Mouse (Mus musculus): Measurements from ENCODE around the gene Efna1.

Efna1 gene

DNA sequence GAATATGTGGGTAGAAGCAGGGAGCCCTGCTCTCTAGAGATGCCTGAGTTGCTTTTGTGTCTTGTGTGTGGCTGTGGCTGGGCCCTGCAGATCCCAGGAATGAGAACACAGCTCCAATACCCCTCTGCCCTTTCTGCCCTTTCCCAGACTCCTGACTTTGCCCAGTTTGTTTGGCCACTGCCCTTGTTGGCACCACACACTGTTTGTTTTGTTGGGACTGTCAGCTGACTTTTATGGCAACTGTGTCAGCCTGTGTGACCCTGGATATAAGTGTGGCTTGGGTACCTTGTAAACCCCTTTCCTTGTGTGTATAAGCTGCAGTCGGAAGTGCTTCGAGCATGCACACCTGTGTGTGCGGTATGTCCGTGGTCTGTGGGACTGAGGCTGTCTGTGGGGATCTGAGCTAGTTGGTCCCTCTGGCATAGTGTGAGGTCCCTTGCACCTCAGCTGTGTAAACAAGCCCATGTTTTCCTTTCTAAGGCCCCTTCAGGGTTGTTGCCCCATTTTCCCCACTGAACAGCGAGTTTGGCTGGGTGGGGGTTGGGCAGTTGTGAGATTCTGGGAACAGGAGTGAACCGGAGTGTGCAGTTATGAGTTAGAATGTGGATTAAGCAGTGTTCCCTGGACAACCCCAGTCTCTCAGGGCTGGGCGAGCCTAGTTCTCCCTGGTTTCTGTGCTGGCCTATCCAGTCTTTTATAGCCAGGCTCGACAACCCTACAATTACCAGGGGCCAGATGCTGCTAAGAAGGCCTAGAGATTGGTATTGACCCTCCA is 24.8 kb upstream of the Efna1 start:
- no peak for DNase-seq (ENCODE audit: low spot score)

DNA sequence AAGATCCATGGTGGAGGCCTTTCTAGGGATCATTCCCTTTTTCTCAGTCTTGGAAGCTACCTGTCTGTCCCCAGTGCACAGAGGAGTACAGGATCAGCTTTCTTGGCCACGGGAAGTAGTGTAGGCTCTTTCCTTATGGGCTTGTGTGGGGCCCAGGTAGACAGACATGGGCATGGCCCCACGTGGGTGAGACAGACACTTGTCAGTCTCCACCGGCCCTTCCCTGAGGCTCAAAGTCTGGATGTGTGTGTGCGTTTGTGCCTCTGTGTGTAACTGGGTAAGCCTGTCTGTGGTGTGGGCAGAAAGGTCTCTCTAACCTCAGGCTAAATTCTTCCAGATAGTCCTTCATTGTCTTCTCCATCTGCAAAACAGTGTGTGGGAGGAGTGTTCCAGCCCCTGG is 24.2 kb upstream of the Efna1 start:
- no peak for DNase-seq (ENCODE audit: low spot score)

DNA sequence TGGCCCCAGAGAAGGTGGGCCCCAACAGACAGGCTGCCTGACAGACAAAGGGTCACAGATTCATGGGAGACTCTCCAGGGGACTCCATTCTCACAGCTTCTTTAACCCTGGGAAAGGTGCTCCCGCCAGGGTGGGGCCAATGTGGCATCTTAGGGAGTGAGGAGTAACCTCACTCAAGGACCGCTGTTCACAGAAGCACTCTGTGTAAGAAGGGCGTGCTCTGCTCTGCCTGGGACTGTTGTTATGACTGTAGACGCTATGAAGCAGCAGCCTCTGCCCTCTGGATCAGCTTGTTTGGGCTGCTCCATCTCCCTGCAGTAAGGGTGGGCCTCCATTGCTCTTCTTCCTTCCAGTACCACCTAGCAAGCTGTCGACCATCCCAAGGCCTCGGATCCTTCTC is 23.5 kb upstream of the Efna1 start:
- DNase-seq (ENCODE audit: low spot score) = no peak

DNA sequence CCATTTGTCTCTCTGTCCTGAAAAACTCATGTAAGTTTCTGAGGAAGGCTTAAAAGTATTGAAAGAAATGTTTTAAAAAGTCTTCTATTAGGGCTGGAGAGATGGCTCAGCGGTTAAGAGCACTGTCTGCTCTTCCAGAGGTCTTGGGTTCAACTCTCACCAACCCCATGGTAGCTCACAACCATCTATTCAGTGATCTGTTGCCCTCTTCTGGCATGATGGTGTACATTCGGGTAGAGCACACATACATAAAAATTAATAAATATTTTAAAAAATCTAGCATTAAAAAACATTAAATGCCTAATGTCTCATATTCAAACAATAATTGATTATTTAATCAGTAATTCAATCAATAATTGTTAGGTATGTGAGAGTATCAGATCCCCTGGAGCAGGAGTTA is 19.6 kb upstream of the Efna1 start:
- DNase-seq (ENCODE audit: low spot score) = no peak

DNA sequence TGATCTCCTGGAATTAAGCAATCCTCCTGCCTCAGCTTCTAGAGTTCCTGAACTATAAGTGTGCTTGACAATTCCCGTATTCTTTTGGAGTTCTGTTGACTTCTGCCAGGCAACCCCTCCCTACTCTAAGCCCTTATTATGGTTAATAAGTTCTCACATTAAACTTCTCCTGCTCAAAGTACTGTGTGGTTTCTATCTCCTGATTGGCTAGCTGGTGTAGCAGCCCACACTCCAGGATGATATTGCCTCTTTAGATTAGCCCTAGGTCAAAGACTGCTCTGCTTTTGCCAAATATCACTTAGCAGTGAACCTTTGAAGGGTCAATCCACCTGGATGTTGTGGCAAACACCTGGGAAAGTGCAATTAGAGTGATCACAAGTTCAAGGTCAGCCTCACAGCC is 19.1 kb upstream of the Efna1 start:
- no peak for DNase-seq (ENCODE audit: low spot score)

DNA sequence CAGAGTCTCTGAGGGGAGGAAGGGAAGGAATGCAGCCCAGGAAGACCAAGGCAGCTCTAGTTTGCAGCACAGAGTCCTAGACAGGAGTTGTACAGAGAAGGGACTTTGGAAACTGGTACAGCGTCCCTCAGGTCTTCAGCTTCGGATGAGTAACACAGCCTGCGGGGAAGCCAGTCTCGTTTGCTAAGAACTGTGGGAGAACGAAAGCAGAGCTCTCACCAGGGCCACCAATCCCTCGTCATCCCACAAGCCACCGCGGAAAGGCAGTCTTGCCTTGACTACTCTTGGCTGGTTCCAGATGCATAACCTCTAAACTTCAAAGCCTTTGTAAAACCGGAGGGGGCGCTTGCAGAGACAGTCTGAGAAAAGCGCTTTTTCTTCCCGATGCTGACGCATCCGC is 18.6 kb upstream of the Efna1 start:
- no peak for DNase-seq (ENCODE audit: low spot score)

DNA sequence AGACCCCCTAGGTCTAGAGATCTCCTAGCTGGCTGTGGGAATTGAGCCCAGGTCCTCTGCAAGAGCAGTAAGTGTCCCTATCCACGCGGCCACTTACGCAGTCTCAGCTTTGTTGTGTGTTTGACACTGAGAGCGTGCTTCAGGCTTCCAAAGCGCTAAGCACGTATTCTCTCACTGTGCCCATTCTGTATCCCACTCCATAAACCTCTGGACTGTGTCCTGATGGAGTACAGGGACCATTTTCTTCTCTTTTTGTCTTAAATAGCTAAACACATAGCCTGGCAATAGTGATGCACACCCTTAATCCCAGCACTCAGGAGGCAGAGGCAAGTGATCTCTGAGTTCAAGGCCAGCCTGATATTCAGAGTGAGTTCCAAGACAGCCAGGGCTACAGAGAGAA is 18.0 kb upstream of the Efna1 start:
- no peak for DNase-seq (ENCODE audit: low spot score)

DNA sequence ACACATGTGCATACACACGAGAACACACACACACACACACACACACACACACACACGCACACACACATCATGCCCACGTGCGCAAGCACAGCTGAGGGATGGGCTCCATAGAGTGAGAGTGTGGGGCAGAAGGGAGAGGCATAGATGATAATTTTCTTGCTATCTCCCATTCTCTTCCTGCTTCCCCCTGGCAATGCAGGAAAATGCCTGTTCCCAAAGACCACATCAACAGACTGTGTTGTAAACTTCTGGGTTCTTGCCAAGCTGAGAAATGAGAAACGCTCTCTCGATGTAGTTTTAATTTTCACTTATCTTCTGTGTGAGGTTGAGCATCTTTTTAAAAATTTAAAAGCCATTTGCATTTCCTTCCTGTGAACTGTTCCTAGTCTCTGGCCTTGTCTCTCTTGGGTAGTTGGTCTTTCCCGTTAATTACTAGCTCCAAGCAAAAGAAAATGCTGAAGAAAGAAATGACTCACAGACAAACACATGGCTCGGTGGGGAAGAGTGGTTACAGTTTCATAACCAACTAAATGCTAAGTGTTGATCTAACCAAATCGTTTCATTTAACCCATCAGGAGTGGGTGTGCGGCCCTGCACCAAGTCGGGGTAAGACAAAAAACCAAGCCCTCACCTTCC is 15.9 kb upstream of the Efna1 start:
- DNase-seq (ENCODE audit: low spot score) = no peak

DNA sequence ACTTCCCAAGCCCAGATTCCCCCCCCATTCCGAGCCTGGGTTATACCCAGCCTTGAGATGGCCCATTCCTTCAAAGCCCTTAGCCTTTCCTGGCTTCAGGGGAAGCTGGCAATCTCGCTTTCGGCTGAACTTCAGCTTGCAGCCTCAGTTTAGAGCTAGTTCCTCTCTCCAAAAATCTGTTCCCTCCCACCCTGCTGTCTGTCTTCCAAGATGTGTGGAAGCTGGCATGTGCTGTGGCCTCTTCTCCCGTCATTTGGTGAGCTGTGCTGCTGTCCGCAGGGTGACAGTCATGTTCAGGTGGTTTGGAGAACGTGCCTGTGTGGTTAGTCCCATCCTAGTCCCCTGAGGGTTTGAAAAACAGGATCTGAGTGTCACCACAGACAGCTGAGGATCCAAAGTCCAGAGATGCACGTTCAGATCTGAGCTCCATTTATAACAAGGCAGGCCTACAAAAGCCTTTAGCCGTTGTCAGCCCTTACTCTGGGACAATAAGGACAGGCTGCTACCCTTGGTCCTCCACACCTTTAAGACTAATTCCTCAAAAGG is 14.8 kb upstream of the Efna1 start:
- DNase-seq (ENCODE audit: low spot score) = no peak

DNA sequence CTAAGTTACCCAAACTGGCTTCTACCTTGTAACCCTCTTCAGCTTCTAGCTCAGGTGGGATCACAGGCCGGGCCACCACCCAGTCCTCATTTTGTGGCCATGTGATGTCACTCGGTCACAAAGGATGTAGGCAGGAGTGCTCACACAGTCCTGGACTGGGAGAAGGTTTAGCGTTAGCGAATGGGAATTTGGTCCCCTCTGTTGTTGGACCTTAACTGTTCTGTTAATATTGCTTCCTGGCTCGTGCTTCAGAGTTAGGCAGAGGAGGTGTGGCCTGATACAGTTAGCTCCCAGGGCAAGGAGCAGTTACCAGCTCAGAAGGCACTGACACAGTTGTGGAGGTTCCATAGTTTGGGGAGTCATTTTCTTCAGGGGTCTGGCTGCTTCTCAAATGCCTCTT is 13.3 kb upstream of the Efna1 start:
- DNase-seq (ENCODE audit: low spot score) = no peak

DNA sequence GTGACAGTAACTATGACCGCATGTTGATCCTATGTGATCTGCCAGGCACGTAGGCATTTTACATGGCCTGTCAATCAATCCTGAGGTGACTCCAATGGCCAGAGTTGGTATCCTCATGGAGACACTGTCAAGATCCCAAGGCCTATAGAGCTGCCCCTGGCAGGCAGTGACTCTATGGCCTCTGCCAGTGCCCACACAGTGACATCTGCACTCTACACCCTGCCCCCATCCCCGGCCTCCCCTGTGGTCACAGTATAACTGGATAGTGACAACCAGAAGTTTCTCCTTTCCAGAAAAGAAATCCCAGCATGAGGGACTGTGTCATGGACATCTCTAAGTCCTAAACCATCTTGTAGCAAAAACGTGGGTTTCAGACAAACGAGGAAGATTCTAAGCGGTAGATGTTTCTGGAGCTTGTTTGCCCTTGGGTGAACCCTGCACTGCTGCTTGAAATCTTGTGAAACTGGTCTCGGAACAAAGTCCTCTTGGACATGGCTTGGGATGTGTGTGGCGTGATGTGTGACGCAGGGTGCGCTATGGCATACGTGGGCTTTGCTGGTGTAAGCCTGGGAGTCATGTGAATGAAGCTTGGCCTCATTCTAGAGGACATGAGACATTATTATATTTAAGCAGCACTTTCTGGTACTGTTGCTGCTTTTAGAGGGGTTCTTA is 12.4 kb upstream of the Efna1 start:
- DNase-seq (ENCODE audit: low spot score) = no peak

DNA sequence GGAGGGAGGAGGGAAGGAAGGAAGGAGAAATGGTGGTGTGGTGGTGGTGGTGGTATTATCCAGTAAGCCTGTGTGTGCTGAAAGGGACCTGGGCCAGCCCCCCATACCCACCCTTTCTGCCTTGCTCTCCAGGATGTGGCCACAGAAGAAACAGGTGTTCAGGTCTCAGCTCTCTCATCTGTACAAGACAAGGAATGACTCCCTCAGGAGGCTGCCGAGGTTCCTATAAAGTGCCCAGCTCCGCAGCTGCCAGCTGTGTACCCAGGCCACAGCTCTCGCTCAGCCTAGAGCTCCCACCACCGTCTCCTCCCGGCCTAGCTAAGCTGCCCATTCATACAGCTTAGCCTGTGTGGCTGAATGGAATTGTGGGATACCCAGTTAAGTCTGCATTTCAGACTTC is 11.4 kb upstream of the Efna1 start:
- DNase-seq (ENCODE audit: low spot score) = no peak

DNA sequence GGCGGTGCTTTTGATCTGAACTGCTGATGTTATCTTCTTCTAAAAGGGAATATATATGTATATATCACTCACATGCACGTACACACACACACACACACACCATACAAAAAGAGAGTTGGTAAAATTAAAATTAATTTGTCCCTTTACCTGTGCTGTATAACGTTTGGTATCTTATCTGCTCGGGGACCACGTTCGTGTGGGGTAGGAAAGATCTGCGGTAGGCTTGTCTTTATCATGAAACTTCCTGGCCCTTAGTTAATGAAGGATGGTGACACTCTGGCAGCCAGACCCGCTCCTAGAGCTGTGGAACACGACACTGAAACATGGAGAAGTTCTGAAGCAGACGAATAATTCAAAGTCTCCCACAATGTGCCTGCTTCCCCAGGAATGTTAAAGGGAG is 10.9 kb upstream of the Efna1 start:
- DNase-seq (ENCODE audit: low spot score) = no peak

DNA sequence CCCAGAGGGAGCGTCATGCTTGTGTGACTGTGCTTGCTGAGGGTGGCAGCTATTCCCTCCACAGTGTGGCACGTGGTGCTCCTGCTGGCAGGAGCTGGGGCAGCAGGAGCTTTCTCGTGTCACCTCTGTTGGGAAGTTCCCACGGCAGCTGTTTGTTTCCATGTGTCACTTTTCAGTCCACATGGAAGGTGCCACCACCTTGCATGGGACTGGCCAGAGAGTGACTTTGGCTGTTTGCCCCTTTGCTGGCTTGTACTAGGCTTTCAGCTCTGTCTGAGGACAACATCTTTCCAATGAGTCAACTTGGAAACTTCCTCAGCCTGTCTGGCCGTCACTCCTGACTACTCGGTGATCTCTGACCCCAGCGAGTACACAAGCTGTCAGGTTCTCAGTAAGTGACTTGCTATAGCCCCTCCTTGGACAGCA is 7.6 kb upstream of the Efna1 start:
- DNase-seq (ENCODE audit: low spot score) = no peak

DNA sequence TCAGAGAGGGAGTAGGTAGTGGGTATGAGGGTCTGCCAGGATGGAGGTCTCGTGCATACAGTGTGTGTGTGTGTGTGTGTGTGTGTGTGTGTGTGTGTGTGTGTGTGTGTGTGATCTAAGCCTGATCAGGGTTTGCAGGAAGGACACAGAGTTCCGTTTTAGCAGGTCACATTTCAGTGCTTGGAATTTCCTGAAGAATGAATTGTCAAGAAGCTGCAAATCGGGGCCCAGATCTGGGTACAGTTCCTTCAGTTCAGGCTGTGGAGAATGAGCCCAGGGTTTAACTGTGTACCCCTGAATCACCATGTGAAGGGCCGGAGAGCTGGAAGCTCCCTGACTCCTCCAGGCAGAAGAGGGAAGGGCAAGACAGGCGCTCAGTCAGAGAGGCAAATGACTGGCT is 6.3 kb upstream of the Efna1 start:
- no peak for DNase-seq (ENCODE audit: low spot score)

DNA sequence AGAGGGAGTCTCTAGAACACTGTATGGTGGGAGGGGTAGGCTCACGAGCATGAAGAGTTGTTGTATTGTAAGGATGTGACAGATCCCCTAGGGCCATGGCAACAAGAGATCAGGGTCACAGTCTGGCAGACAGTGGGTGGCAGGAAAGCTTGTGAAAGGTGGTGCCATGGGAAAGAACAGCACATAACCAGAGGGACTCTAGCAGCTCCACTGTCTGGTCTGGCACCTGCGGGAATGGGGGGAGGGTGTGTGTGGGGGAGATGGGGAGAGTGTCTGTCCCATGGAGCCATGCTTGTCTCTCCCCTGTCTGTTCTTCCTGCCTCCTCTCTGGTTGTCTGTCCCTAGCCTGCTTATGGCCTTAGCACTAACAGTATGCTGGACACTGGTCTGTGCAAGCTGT is 4.6 kb upstream of the Efna1 start:
- no peak for DNase-seq (ENCODE audit: low spot score)

DNA sequence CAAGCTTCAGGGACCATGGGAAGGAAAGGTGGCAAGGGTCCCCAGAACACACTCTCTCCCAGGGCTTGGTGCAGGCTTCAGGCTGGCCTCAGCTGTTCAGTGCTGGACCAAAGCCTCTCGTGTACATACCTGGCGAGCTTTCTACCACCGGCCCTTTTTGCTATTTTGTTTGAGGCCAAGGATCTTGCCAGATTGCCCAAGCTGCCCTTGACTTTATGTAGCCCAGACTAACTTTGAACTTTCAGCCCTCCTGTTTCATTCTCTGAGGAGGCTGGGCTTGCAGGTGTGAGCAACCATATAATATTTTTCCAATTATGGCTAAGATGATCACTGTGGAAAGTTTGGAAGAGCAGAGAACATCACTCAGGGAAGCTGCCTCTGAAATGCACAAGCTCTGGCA is 3.3 kb upstream of the Efna1 start:
- no peak for DNase-seq (ENCODE audit: low spot score)

DNA sequence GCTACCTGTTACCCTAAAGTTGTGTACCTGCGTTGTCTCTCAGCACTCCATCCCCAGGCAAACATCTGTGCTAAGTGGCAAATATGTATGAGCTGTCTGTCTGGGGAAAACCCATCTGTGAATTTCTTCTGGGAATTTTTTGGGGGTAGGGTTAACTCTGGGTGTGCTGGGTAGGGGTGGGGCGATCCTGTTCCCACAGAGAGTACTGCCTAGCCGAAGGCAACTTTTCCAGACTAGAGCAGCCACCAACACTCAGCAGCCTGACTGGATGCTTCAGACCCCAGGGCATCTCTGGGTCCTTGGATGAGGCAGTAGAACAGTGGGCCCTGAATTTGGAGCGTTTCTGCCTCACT is 1.3 kb upstream of the Efna1 start:
- no peak for DNase-seq (ENCODE audit: low spot score)

DNA sequence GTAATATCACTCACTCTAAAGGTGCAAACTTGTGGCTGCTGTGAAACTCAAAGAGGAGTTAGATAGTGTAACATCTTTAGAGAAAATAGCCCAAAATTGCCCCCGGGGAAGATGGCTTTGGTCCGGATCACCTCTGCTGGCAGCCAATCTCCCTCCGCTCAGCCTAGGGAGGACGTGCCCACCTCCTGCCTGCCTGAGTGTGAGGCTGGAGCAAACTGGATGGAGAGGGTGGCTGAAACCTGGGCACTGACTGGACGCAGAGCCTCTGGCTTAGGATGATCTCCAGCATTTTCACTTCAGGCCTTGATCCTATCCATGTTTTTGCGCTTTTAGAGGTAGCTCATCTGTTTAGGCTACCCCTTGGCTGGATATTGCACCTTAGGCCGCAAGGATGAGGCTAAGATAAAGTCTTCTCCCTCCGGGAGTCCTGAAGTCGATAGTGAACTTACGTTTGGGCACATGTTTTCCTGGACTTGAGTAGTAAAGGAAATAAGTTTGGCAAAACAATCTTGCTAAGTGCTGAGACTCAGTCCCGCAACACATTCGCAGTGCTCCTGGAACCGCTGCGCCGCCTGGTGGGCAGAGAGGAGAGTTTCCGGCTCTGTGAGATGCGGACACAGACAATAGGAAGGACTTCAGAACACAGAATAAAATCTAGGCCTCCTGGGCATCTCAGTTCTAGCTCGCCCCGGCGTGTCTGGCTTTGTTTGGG is 793 bp upstream of the Efna1 start:
- peak; percentile 81 for DNase-seq (ENCODE audit: low spot score)

DNA sequence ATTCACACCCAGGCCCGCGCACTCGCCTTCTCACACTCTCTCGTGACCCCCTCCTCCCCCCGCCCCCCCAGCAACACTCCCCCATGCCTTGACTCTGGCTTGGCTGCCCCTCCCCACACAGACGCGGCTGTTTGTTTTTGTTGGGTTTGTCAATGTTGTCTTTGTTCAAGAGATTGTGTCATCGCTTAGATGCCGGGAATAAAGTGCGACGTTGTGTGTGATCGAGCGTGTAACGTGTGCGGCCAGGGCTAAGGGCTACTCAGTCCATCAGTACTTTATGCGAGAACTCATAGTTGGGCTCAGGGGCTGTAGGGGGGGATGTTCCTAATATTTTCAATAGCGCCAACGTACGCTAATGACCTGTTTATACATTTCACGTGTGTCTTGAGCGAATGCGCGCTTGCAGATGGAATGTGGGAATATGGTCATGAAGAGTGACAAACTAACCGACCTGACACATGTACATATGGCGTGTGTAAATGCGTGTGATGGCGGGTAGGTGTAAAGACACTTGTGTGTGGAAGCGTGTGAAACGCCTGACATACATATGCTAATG is 814 bp downstream of the Efna1 start:
- DNase-seq (ENCODE audit: low spot score) = no peak

DNA sequence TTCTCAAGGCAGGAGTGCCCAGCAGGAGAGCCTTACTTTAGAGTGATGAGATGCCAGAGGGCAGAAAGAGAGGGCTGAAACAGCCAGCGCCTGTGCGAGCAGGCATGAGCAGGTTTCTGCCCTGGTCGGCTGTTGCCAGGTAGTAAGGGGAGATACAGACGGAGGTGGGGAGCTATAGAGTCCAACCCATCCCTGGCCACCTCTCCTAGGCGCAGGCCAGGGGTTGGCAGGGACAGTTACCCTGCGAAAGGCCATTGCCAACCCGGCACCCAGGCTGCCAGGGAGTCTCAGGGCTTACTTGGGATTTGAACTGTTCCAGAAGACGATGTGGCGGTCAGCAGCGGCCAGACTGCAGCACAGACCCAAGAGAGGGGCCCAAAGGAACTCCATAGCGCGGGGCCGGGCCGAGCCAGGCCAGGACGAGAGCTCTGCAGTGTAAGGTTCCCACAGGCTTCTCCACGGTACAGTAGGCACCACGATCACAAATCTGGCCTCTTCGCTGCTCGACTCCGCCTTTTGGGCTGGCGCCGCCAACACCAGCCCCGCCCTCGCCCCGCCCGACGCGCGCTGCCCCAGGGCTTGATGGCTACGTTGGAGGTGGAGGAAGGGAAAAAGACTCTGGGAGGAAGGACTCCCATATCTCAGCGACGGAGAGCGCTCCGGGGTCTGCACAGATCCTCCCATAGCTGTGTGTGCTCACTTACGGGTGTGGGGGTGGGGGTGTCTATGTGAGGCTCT is 1.6 kb downstream of the Efna1 start:
- DNase-seq (ENCODE audit: low spot score) = peak; percentile 70

DNA sequence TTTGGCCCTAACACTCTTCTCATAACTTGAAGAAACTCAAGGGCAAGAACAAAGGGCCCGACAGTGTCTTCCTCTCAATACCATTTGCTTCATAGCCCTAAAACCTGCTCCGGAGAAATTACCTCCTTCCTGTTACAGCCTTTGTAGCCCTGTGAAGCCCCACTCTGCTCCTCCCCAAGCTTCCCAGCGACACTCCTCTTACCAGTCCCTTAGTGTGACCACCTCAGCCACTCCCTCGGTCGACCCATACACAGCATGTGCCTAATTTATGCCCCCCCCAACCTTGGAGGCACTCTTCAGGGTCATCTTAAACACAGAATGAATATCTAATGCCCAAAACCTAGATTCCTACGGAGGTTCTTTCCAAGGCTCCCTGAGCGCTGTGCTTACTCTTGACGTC is 2.3 kb downstream of the Efna1 start:
- no peak for DNase-seq (ENCODE audit: low spot score)

All from testis, postnatal 14 days (tissue).